Mouse (Mus musculus) forebrain, embryonic 12.5 days (tissue): ENCODE data around the gene Plxdc1. TPM values are rescaled to one million over a fixed set of nuclear protein-coding genes. Genes with fewer than 3 reads are reported as not detected.

Source experiments
- ATAC-seq: fragments of 200-750 bp; cut with Nextera tagmentation; 2 replicates; pipeline ENCODE4 v1.8.0; 2017; ENCODE audit warnings: moderate TSS enrichment; ENCODE audit not compliant: low FRiP score
- H3K27ac ChIP-seq: fragments of 300-500 bp; sonication (generic); 2 replicates; pipeline ENCODE4 v1.5.1; 2016; ENCODE audit warnings: mild to moderate bottlenecking
- H3K27me3 ChIP-seq: fragments of 300-500 bp; sonication (generic); 2 replicates; pipeline ENCODE4 v1.6.1; 2016; ENCODE audit warnings: mild to moderate bottlenecking
- H3K36me3 ChIP-seq: fragments of 300-500 bp; sonication (generic); replicated peaks from 2 replicates; pipeline ENCODE4 v1.6.1; 2016; ENCODE audit warnings: mild to moderate bottlenecking
- H3K4me1 ChIP-seq: fragments of 300-500 bp; sonication (generic); 2 replicates; pipeline ENCODE4 v1.6.1; 2016
- H3K4me2 ChIP-seq: fragments of 300-500 bp; sonication (generic); 2 replicates; pipeline ENCODE4 v1.6.1; 2016; ENCODE audit warnings: mild to moderate bottlenecking, moderate library complexity
- H3K4me3 ChIP-seq: fragments of 300-500 bp; sonication (generic); replicated peaks from 2 replicates; pipeline ENCODE4 v1.5.1; 2016; ENCODE audit warnings: mild to moderate bottlenecking
- H3K9ac ChIP-seq: fragments of 300-500 bp; sonication (generic); 2 replicates; pipeline ENCODE4 v1.6.1; 2016; ENCODE audit warnings: mild to moderate bottlenecking
- H3K9me3 ChIP-seq: fragments of 300-500 bp; sonication (generic); 2 replicates; pipeline ENCODE4 v1.6.1; 2016
- WGBS: fragments of 180-500 bp; shearing (Covaris S2); methylation state at CpG from one replicate; pipeline ENCODE4 v1.1.7; 2016; 5-methylcytosine and 5-hydroxymethylcytosine counted together
- polyA plus RNA-seq: library from polyadenylated mRNA; unstranded; fragments of >200 nt; fragmentation: Nextera tagmentation; extraction: Ambion mirVana; gene quantifications from 2 replicates; pipeline ENCODE4 v1.2.1, GENCODE M21; 2016

Gene Plxdc1
- polyA plus RNA-seq, 1 experiment from 2014 or later: 0.22 TPM

DNA sequence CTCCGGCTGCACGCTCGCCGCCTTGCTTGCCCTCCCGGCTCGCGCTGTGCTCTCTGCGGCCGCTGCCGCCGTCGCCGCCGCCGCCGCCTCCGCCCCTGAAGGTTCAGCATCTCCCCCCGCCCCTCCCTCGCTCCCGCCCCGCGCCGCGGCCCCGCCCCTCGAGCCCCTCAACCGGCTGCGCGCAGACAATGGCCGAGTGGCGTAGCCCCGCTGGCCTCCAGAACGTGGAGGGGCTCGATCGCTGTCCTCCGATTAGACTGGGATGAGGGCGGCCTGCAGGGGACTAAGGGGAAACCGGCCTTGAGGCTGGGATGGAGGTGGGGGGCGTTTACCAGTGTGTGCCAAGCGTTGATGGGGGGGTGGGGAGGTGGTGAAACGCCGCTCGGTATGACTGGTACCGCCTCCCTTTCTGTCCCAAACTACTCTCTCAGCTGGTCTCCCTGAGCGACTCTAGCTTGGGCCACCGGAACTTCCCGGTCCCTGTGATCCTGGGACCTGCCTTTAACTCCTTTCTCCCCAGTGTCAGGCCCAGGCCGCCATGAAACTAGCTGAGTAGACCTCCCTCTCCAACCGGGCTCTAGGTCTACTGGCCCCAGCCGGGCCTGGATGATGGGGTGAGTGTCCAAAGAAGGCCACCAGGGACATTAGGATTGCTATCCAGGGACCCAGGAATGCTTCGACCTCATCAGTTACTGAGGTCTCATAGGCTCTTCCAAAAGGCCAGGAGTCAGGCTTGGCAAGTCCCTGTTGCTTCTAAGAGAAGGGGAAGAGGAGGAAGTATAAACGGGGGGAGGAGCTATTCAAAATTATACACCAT, 36.5 kb upstream of the Plxdc1 start, which contains the start of gene Cacnb1:
TSS of gene Cacnb1 (minus strand) at position 480 of the 817 bp plus-strand sequence.
- Histone ChIP-seq H3K4me2 (peak within 1 kb of the TSS; percentile 81), H3K27ac (peak within 1 kb of the TSS; percentile 92), H3K36me3 (peaks cover 4% of the 10 kb centered on the region; the same call in 1 of the 2 replicates), H3K4me3 (peak within 1 kb of the TSS; percentile 67), H3K9me3 (no peaks in the 10 kb centered on the region), H3K4me1 (peaks cover 62% of the 10 kb centered on the region), H3K27me3 (no peaks in the 10 kb centered on the region), H3K9ac (peak within 1 kb of the TSS; percentile 86)
- 2% methylated on average over 51 of the region's 52 CpGs for WGBS
- peak; percentile 65 for ATAC-seq

DNA sequence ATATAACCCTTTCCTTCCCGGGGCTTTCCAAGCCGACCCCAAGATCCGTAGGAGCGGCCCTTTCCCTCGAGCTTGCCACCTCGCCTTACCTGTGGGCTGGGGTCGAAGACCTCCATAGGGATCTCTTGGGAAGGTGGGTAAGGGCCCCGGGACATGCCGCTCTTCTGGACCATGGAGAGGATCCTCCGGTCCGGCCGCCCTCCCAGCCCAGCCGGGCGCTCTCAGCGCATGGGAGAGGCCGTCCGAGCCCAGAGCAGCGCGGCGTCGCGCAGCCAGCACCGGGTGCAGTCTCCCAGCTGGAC, 36.0 kb upstream of the Plxdc1 start:
- WGBS: under 1% methylated on average over 21 of the region's 23 CpGs
- Histone ChIP-seq H3K27me3 (no peaks in the 10 kb centered on the region), H3K36me3 (peaks cover 9% of the 10 kb centered on the region; the same call in 1 of the 2 replicates), H3K4me2 (peak overlapping the region; percentile 81), H3K4me3 (peak overlapping the region; percentile 67), H3K4me1 (peaks cover 58% of the 10 kb centered on the region), H3K9ac (peak overlapping the region; percentile 86), H3K27ac (peak overlapping the region; percentile 92), H3K9me3 (no peaks in the 10 kb centered on the region)
- ATAC-seq: no peak; the same call in 1 of the 2 replicates

DNA sequence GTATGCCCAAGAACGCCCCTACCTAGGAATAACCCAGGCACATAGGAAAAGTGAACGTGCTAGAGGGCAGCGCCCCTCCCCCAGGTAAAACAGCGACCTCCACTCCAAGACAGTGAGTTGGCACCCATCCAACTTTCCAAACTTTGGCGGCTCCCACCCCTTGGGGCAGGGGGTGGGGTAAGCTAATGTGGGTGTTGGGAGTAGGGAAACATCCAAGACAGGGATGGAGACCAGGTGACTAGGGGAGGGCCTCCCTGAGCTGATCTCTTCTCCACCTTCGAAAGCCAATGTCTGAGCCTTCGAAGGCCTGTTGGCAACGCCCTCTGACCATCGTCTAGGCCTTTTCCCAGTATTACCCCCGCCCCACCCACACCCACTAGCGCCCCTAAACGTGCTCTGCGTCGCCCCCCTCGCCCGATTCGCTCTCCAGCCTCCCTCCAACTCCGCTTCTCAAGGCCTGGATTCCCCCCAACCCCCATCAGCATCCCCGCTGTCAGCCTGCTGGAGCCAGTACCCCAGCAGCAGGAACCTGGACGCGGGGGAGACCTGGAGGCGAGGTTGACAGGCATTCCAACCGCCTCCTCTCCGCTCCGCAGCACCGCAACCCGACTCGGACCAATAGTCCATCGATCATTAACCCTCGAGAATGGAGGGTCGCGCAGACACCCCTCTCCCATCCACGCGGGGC, 35.5 kb upstream of the Plxdc1 start:
- 3% methylated on average over 31 of the region's 34 CpGs for WGBS
- Histone ChIP-seq H3K36me3 (peaks cover 14% of the 10 kb centered on the region), H3K9ac (peak overlapping the region; percentile 86), H3K27ac (peak overlapping the region; percentile 92), H3K27me3 (no peaks in the 10 kb centered on the region), H3K9me3 (no peaks in the 10 kb centered on the region), H3K4me1 (peaks cover 58% of the 10 kb centered on the region), H3K4me3 (peak overlapping the region; percentile 67), H3K4me2 (peak overlapping the region; percentile 81)
- no peak for ATAC-seq

DNA sequence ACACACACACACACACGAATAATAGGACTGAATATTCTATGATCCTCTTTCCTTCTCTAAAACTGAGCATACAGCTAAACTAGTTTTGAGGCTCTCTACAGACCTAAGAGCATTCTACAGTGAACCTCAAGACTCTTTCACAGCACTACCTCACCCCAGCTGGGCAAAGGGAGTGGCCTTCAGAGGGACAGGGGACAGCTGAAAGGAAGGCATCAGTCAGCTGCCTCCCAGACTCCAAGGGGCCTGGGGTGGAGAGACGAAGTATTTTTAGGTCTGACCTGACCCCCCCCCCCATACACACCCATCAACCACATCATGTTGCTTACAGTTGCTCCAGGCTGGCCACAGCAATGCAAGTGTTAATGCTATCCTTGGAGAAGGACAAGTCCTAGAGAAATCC, 34.9 kb upstream of the Plxdc1 start:
- Histone ChIP-seq H3K27me3 (no peaks in the 10 kb centered on the region), H3K9me3 (no peaks in the 10 kb centered on the region), H3K4me3 (peak overlapping the region; percentile 67), H3K4me1 (peaks cover 56% of the 10 kb centered on the region), H3K36me3 (peaks cover 18% of the 10 kb centered on the region), H3K4me2 (peak overlapping the region; percentile 81), H3K9ac (peak overlapping the region; percentile 86), H3K27ac (0 out of 2 replicates have a peak overlapping the region, but pooled peaks have one; percentile 36)
- no peak for ATAC-seq
- WGBS: 62% methylated on average over 2 of the region's 2 CpGs

DNA sequence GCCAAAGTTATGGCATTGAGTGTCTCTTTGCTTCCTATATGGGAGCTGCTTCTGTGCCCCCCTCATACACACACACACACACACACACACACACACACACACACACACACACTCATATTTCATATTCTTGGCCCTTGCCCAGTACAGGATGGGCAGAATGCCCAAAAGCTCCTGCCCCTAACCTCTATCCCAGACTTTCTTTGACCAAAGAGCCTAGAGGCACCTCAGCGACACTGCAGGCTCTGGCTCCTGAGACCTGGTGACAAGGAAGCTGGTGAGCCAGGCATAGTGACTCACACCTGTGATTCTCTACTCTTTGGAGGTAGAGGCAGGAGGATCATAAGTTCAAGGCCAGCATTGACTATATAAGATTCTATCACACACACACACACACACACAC, 34.5 kb upstream of the Plxdc1 start:
- H3K4me3 ChIP-seq: peak overlapping the region; percentile 67; the same call in 1 of the 2 replicates
- WGBS: 54% methylated on average over 1 of the region's 1 CpGs

DNA sequence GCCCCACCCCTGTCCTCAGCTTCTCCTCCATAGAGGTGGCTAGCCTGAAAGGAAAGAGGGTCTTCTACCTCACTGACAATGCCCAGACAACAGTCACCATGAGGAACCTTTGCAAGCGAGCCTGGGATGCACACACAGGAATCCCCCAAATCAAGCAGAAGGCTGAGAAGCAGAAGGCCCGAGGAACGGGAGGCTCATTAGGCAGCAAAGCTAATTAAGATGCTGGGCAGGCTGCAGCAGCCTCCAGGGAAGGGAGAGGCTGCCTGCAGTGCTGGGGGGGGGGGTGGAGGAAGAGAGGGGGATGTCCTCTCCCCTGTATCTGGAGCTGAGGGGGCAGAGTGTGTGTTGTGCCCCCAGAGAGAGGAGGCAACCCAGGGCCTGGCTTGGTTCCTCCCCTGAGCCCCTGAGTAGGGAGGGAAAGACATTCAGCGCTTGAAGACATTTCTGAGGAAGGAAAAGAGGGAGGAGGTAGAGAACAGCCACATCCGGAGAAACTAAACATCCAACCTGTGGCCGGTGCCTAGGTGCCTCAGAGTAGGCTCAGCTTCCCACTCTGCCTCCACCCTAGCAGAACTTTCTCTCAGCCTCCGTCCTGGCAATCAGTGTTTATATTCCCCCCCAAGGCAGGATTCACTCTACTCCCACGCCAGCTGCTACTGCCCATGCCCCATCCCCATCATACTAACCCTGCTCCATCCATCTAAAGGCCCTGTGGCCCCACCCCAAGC, 33.8 kb upstream of the Plxdc1 start:
- WGBS: 27% methylated on average over 8 of the region's 8 CpGs
- H3K27me3 ChIP-seq: no peaks in the 10 kb centered on the region
- H3K4me3 ChIP-seq: peak overlapping the region; percentile 12
- peaks cover 27% of the 10 kb centered on the region for H3K36me3 ChIP-seq
- H3K4me1 ChIP-seq: peaks cover 49% of the 10 kb centered on the region
- peak; percentile 31; the same call in 1 of the 2 replicates for ATAC-seq
- peak overlapping the region; percentile 89 for H3K27ac ChIP-seq
- H3K9me3 ChIP-seq: no peaks in the 10 kb centered on the region
- H3K9ac ChIP-seq: peak overlapping the region; percentile 86
- peak overlapping the region; percentile 81 for H3K4me2 ChIP-seq

More for the DNA sequence above, 34.5 kb upstream of the Plxdc1 start:
- H3K36me3 ChIP-seq: peaks cover 22% of the 10 kb centered on the region
- peaks cover 52% of the 10 kb centered on the region for H3K4me1 ChIP-seq
- H3K9ac ChIP-seq: peak overlapping the region; percentile 86; the same call in 1 of the 2 replicates
- H3K27me3 ChIP-seq: no peaks in the 10 kb centered on the region
- H3K4me2 ChIP-seq: peak overlapping the region; percentile 81
- no peaks in the 10 kb centered on the region for H3K9me3 ChIP-seq
- peak overlapping the region; percentile 89 for H3K27ac ChIP-seq
- ATAC-seq: no peak

DNA sequence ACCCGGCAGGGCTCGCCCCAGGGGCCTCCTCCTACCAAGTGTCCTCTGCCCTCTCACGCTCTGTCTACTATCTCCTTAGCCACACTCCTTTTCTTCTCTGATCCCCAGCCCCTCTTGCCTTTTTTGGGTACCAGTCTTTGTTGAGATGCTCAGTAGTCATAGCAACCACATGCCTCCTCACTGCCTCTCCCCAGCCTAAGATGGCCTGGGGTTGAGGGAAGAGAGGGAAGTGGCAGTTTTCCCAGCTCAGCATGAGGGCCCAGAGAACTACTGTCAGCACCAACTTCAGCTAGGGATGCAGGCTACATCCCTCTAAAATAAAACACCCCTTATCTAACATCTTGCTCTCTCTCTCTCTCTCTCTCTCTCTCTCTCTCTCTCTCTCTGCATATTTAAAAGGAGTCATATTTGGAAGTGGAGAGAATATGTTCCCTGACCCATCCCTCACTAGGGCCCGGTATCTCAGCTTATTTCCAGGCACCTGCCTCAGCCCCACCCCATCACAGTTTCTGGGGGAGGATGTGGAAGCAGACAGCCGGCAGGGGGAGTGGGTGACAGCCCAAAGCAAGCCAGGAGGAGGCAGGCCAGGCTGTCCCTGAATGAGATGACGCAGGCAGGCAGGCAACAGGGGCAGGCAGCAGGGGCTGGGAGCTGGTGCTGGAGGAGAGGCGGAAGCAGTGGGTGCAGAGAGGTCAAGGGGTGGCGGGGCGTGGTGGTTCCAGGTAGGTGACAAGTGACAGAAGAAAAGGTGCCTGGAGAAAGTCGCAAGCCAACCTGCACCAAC, 32.8 kb upstream of the Plxdc1 start:
- peak overlapping the region; percentile 12 for H3K4me3 ChIP-seq
- peaks cover 49% of the 10 kb centered on the region for H3K4me1 ChIP-seq
- 0 out of 2 replicates have a peak, but pooled peaks have one; percentile 18 for ATAC-seq
- H3K4me2 ChIP-seq: peak overlapping the region; percentile 81
- WGBS: 22% methylated on average over 10 of the region's 10 CpGs
- H3K36me3 ChIP-seq: peaks cover 36% of the 10 kb centered on the region
- peak overlapping the region; percentile 89 for H3K27ac ChIP-seq
- H3K9ac ChIP-seq: peak overlapping the region; percentile 8
- no peaks in the 10 kb centered on the region for H3K9me3 ChIP-seq
- no peaks in the 10 kb centered on the region for H3K27me3 ChIP-seq

DNA sequence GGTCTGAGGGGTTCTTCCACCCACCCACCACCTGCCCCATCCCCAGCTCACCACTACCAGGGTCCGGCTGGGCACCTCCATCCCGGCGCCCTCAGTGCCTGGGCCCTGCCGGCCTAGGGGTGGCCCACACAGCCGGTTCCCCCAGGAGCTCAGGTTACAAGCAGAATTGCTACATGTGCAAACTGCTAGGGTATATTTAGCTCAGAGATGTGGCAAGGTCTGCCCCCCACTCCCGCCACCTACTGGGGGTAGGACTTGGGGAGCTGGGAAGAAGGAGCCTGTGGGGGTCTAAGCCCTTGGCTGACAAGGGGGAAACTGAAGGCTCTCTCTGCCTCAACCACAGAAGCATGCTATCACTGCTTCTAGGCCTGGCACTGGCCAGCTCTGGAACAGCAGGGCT, 32.0 kb upstream of the Plxdc1 start:
- 63% methylated on average over 6 of the region's 6 CpGs for WGBS
- no peak overlapping the region for H3K4me3 ChIP-seq
- no peak overlapping the region for H3K9ac ChIP-seq
- no peak for ATAC-seq
- no peak overlapping the region for H3K4me2 ChIP-seq
- H3K27ac ChIP-seq: 0 out of 2 replicates have a peak overlapping the region, but pooled peaks have one; percentile 47
- H3K4me1 ChIP-seq: peaks cover 45% of the 10 kb centered on the region
- H3K36me3 ChIP-seq: peaks cover 36% of the 10 kb centered on the region
- H3K9me3 ChIP-seq: no peaks in the 10 kb centered on the region
- H3K27me3 ChIP-seq: no peaks in the 10 kb centered on the region

DNA sequence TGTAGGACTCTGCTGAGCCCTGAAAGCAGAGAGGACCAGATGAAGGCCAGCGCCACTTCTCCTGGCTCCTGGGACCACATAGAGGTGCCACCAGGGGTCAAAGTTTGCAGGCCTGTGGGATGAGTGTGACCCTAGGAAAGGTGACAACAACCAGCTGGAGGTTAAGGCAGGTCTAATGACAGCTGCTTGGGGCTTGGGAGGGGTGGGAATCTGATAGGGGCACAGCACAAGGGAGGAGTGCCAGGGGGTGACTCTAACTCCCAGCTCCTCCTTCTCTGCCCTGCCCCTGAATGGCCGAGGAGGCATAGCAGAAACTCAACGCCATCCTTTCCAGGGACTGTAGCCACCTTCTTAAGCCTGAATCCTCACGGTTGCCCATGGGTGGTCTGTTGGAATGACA, 30.6 kb upstream of the Plxdc1 start:
- ATAC-seq: no peak
- 80% methylated on average over 4 of the region's 4 CpGs for WGBS
- Histone ChIP-seq H3K4me3 (no peak overlapping the region), H3K9me3 (no peaks in the 10 kb centered on the region), H3K27me3 (no peaks in the 10 kb centered on the region; the same call in 1 of the 2 replicates), H3K36me3 (peaks cover 36% of the 10 kb centered on the region), H3K27ac (no peak overlapping the region), H3K4me1 (peaks cover 39% of the 10 kb centered on the region), H3K4me2 (no peak overlapping the region), H3K9ac (no peak overlapping the region; the same call in 1 of the 2 replicates)

DNA sequence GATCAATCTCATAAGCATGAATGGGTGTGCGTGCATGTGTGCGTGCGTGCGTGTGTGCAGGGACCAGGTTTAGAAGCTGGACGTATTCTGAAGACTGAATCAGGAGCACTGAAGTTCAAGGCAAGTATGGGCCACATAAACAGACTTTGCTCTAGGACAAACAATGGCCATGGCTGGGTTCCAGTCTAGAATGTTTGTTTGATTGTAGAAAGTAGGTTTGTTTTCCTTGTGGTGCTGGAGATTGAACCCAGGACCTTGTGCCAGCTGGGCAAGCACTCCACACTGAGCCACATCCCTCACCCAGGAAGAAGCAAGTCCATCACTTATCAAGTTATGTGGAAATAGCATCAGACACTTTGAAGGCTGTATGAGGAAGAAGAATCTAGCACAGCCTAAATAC, 29.9 kb upstream of the Plxdc1 start:
- Histone ChIP-seq H3K9me3 (no peaks in the 10 kb centered on the region), H3K36me3 (peaks cover 38% of the 10 kb centered on the region), H3K4me1 (peaks cover 33% of the 10 kb centered on the region), H3K9ac (no peak overlapping the region), H3K27ac (no peak overlapping the region), H3K4me3 (no peak overlapping the region), H3K27me3 (no peaks in the 10 kb centered on the region; the same call in 1 of the 2 replicates), H3K4me2 (no peak overlapping the region)
- WGBS: 95% methylated on average over 5 of the region's 5 CpGs
- no peak for ATAC-seq

DNA sequence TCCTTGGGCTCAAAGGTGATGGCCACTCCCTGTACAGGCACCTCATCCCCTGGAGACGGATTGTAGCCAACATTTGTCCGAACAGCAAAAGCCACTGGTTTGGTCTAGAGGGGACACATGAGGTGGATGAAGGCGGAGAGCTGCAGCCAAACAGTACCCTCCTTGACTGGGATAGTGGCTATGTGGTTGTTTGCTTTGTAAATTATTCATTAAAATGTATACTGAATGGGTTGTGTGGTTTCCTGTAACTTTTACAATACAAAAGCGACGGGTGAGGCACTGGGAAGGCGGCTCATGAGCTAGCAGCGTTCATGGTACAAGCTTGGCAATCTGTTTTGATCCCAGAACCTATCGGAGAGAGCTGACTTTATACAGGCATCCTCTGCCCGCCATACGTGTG, 26.6 kb upstream of the Plxdc1 start:
- Histone ChIP-seq H3K4me3 (no peak overlapping the region), H3K9me3 (no peaks in the 10 kb centered on the region), H3K36me3 (peaks cover 68% of the 10 kb centered on the region), H3K27me3 (no peaks in the 10 kb centered on the region; the same call in 1 of the 2 replicates), H3K9ac (no peak overlapping the region), H3K4me1 (no peaks in the 10 kb centered on the region), H3K27ac (no peak overlapping the region), H3K4me2 (no peak overlapping the region)
- ATAC-seq: no peak
- 85% methylated on average over 10 of the region's 10 CpGs for WGBS
